Mouse (Mus musculus): ENCODE results near the gene Abhd12. TPM values are rescaled to one million over a fixed set of nuclear protein-coding genes. Genes with fewer than 3 reads are reported as not detected.

The Abhd12 gene
- total and polyA plus RNA-seq, 3 experiments = 17.2 to 24.5 (median 23.9) TPM

- DNase-seq (ENCODE audit: low spot score) = no peak
- TF ChIP-seq TAL1 (conservative IDR thresholded peaks at IDR 0.05; ENCODE audit: low read depth, low read length) = no peak
- no peak for TF ChIP-seq POLR2AphosphoS5 (IDR thresholded peaks at IDR 0.05; ENCODE audit: insufficient replicate concordance, low read depth, low read length)
- TF ChIP-seq CTCF (IDR thresholded peaks at IDR 0.05; ENCODE audit: low read depth, low read length) = no peak
- no peak for TF ChIP-seq GATA2 (IDR thresholded peaks at IDR 0.05; ENCODE audit: borderline replicate concordance, low read depth, low read length)
- no peak for TF ChIP-seq GATA1 (IDR thresholded peaks at IDR 0.05; ENCODE audit: borderline replicate concordance, low read length)
- no peaks in the 10 kb centered on the region for H3K4me1 ChIP-seq (ENCODE audit: insufficient read depth, low read depth, low read length)
- H3K36me3 ChIP-seq (replicated peaks) = peaks cover 9% of the 10 kb centered on the region
- H3K4me3 ChIP-seq (ENCODE audit: low read depth, low read length) = no peak overlapping the region
- no peaks in the 10 kb centered on the region for H3K27me3 ChIP-seq (ENCODE audit: insufficient read depth, low read length)
- no peaks in the 10 kb centered on the region for H3K9me3 ChIP-seq (replicated peaks)
- ATAC-seq (ENCODE audit: extremely low read depth, insufficient number of reproducible peaks, low FRiP score, poor library complexity, severe bottlenecking) = no peak
Measured at GRCm38 (mm10) chr2:150869446-150869845, 35.1 kb downstream of the Abhd12 start.

- Histone ChIP-seq H3K36me3 (replicated peaks) (peaks cover 5% of the 10 kb centered on the region), H3K27me3 (ENCODE audit: insufficient read depth, low read length) (no peaks in the 10 kb centered on the region), H3K4me3 (ENCODE audit: low read depth, low read length) (no peak overlapping the region), H3K4me1 (ENCODE audit: insufficient read depth, low read depth, low read length) (no peaks in the 10 kb centered on the region), H3K9me3 (replicated peaks) (no peaks in the 10 kb centered on the region)
- TF ChIP-seq GATA2 (IDR thresholded peaks at IDR 0.05; ENCODE audit: borderline replicate concordance, low read depth, low read length) (no peak), POLR2AphosphoS5 (IDR thresholded peaks at IDR 0.05; ENCODE audit: insufficient replicate concordance, low read depth, low read length) (no peak), GATA1 (IDR thresholded peaks at IDR 0.05; ENCODE audit: borderline replicate concordance, low read length) (no peak), TAL1 (conservative IDR thresholded peaks at IDR 0.05; ENCODE audit: low read depth, low read length) (no peak), CTCF (IDR thresholded peaks at IDR 0.05; ENCODE audit: low read depth, low read length) (no peak)
- no peak for ATAC-seq (ENCODE audit: extremely low read depth, insufficient number of reproducible peaks, low FRiP score, poor library complexity, severe bottlenecking)
- DNase-seq (ENCODE audit: low spot score) = no peak
Measured at GRCm38 (mm10) chr2:150867021-150867420, 37.5 kb downstream of the Abhd12 start.

- Histone ChIP-seq H3K4me3 (ENCODE audit: low read depth, low read length) (no peak overlapping the region), H3K9me3 (replicated peaks) (no peaks in the 10 kb centered on the region), H3K27me3 (ENCODE audit: insufficient read depth, low read length) (no peaks in the 10 kb centered on the region), H3K4me1 (ENCODE audit: insufficient read depth, low read depth, low read length) (no peaks in the 10 kb centered on the region), H3K36me3 (replicated peaks) (peaks cover 18% of the 10 kb centered on the region)
- DNase-seq (ENCODE audit: low spot score) (no peak), ATAC-seq (ENCODE audit: extremely low read depth, insufficient number of reproducible peaks, low FRiP score, poor library complexity, severe bottlenecking) (no peak)
- TF ChIP-seq CTCF (IDR thresholded peaks at IDR 0.05; ENCODE audit: low read depth, low read length) (no peak), POLR2AphosphoS5 (IDR thresholded peaks at IDR 0.05; ENCODE audit: insufficient replicate concordance, low read depth, low read length) (no peak), TAL1 (conservative IDR thresholded peaks at IDR 0.05; ENCODE audit: low read depth, low read length) (no peak), GATA1 (IDR thresholded peaks at IDR 0.05; ENCODE audit: borderline replicate concordance, low read length) (no peak), GATA2 (IDR thresholded peaks at IDR 0.05; ENCODE audit: borderline replicate concordance, low read depth, low read length) (no peak)
Measured at GRCm38 (mm10) chr2:150861128-150861527, 43.4 kb downstream of the Abhd12 start.

- no peak for DNase-seq (ENCODE audit: low spot score)
- no peaks in the 10 kb centered on the region for H3K9me3 ChIP-seq (replicated peaks)
- TF ChIP-seq POLR2AphosphoS5 (IDR thresholded peaks at IDR 0.05; ENCODE audit: insufficient replicate concordance, low read depth, low read length) (no peak), GATA2 (IDR thresholded peaks at IDR 0.05; ENCODE audit: borderline replicate concordance, low read depth, low read length) (no peak), TAL1 (conservative IDR thresholded peaks at IDR 0.05; ENCODE audit: low read depth, low read length) (no peak), CTCF (IDR thresholded peaks at IDR 0.05; ENCODE audit: low read depth, low read length) (no peak), GATA1 (IDR thresholded peaks at IDR 0.05; ENCODE audit: borderline replicate concordance, low read length) (no peak)
- H3K27me3 ChIP-seq (ENCODE audit: insufficient read depth, low read length) = no peaks in the 10 kb centered on the region
- H3K36me3 ChIP-seq (replicated peaks) = peaks cover 29% of the 10 kb centered on the region
- no peaks in the 10 kb centered on the region for H3K4me1 ChIP-seq (ENCODE audit: insufficient read depth, low read depth, low read length)
- no peak for ATAC-seq (ENCODE audit: extremely low read depth, insufficient number of reproducible peaks, low FRiP score, poor library complexity, severe bottlenecking)
- no peak overlapping the region for H3K4me3 ChIP-seq (ENCODE audit: low read depth, low read length)
Measured at GRCm38 (mm10) chr2:150859709-150860470, 44.7 kb downstream of the Abhd12 start.

GRCm38 (mm10) chr2:150858724-150859487 is 45.6 kb downstream of the Abhd12 start:
- TF ChIP-seq GATA1 (IDR thresholded peaks at IDR 0.05; ENCODE audit: borderline replicate concordance, low read length) (no peak), CTCF (IDR thresholded peaks at IDR 0.05; ENCODE audit: low read depth, low read length) (no peak), TAL1 (conservative IDR thresholded peaks at IDR 0.05; ENCODE audit: low read depth, low read length) (no peak), GATA2 (IDR thresholded peaks at IDR 0.05; ENCODE audit: borderline replicate concordance, low read depth, low read length) (no peak), POLR2AphosphoS5 (IDR thresholded peaks at IDR 0.05; ENCODE audit: insufficient replicate concordance, low read depth, low read length) (no peak)
- H3K36me3 ChIP-seq (replicated peaks) = peaks cover 31% of the 10 kb centered on the region
- ATAC-seq (ENCODE audit: extremely low read depth, insufficient number of reproducible peaks, low FRiP score, poor library complexity, severe bottlenecking) = no peak

GRCm38 (mm10) chr2:150855186-150855585 is 49.4 kb downstream of the Abhd12 start:
- Histone ChIP-seq H3K36me3 (replicated peaks) (peaks cover 41% of the 10 kb centered on the region), H3K9me3 (replicated peaks) (no peaks in the 10 kb centered on the region), H3K4me1 (ENCODE audit: insufficient read depth, low read depth, low read length) (no peaks in the 10 kb centered on the region), H3K27me3 (ENCODE audit: insufficient read depth, low read length) (no peaks in the 10 kb centered on the region), H3K4me3 (ENCODE audit: low read depth, low read length) (no peak overlapping the region)
- no peak for ATAC-seq (ENCODE audit: extremely low read depth, insufficient number of reproducible peaks, low FRiP score, poor library complexity, severe bottlenecking)
- no peak for DNase-seq (ENCODE audit: low spot score)
- no peak for TF ChIP-seq GATA1 (IDR thresholded peaks at IDR 0.05; ENCODE audit: borderline replicate concordance, low read length)
- no peak for TF ChIP-seq CTCF (IDR thresholded peaks at IDR 0.05; ENCODE audit: low read depth, low read length)
- no peak for TF ChIP-seq GATA2 (IDR thresholded peaks at IDR 0.05; ENCODE audit: borderline replicate concordance, low read depth, low read length)
- no peak for TF ChIP-seq TAL1 (conservative IDR thresholded peaks at IDR 0.05; ENCODE audit: low read depth, low read length)
- no peak for TF ChIP-seq POLR2AphosphoS5 (IDR thresholded peaks at IDR 0.05; ENCODE audit: insufficient replicate concordance, low read depth, low read length)

More at GRCm38 (mm10) chr2:150858724-150859487, 45.6 kb downstream of the Abhd12 start:
- no peaks in the 10 kb centered on the region for H3K27me3 ChIP-seq (ENCODE audit: insufficient read depth, low read length)
- H3K9me3 ChIP-seq (replicated peaks) = no peaks in the 10 kb centered on the region
- H3K4me3 ChIP-seq (ENCODE audit: low read depth, low read length) = no peak overlapping the region
- H3K4me1 ChIP-seq (ENCODE audit: insufficient read depth, low read depth, low read length) = no peaks in the 10 kb centered on the region
- DNase-seq (ENCODE audit: low spot score) = no peak
